Mouse (Mus musculus): ENCODE measurements around the gene Cdca4.

The Cdca4 gene

DNA sequence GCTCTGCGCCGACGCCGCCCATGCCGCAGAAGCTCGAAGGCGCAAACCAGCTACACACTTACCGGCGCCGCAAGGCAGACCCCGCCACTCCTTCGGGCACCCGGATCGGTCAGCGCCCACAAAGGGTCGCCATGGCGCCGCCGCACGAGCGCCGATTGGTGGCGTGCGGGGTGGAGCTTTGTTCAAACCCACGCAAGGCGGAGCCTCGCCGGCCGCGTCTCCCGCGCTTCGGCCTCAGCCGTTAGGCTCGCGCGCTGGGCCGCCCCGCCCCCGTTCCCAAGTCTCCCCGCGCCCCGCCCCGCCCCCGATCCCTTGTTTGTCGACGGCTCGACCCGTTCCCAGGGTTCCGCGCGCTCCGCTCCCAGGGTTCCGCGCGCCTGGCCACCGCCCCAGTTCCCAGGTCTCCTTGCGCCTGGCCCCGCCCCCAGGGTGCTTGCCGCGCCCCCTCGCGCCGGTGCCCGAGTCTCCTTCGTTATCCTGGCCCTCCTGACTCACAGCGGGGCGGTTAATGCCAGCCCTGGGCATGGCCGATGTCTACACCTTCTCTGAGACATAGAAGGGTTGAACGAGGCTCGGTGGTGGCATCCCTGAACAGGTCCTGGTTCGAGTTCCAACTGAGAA is at the start of gene Cdca4:
Cdca4 (minus strand) TSS at position 180 of the 621 bp plus-strand sequence.
- peak; percentile 98 for DNase-seq (ENCODE audit: low spot score)

DNA sequence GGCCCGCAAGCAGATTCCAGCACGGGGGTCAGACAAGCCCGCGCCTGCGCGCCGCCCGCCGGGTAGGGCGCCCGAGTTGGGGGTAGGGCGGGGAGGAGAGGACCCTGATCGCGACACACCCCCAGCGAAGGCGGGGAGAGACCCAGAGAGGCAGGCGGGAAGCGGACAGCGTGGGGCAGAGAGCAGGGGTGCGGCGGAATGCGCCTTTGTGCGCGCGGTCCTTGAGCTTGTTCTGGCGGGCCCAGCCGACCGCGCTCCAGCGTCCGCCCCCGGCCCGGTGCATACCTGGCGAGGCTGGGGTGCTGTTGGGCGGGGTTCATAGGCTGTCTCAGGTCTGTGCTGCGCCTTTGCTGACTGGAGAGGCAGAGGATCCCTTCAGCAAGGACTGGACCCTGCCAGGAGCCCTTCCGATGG is 48.4 kb upstream of the Cdca4 start:
- DNase-seq (ENCODE audit: low spot score) = no peak

GRCm38 (mm10) chr12:112877073-112877576 is 47.9 kb upstream of the Cdca4 start:
- DNase-seq (ENCODE audit: low spot score) = no peak

GRCm38 (mm10) chr12:112876332-112877072 is 47.3 kb upstream of the Cdca4 start:
- peak; percentile 40 for DNase-seq (ENCODE audit: low spot score)

DNA sequence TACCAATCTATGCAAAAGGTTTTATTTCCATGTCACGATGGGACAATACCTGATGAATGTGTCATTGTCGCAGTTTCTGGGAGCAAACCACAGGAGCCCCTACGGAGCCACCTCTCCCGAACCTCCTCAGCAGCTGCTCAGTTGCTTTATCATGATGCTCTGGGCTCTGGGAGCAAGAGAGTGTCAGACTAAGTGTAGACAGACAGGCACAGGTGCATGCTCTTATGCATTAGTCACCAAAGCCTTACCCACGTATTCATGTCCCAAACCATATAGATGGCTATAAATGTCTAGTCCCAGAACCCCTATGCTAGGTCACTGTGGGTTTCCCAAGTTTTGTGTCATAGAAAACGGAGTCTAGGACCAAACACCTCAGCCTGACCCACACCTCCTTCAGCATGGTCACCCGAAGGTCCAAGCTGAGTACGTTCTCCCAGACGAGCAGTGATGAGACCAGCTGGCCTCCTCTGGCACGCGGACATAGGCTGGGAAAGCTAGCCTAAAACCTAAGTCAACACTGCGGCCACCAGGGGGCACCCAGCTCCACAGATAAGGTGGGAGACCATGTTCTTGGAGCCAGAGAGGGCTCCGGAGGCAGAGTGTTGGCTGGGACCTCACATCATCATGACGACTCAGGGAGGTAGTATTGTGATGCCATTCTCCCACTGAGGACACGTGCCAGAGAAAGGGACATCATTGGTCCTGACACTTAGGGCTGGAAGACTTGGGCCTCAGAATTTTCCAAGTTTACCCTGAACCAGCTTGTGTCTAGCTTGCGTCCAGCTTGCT is 46.2 kb upstream of the Cdca4 start:
- peak; percentile 68 for DNase-seq (ENCODE audit: low spot score)

- DNase-seq (ENCODE audit: low spot score) = no peak
These were observed 45.0 kb upstream of the Cdca4 start for GRCm38 (mm10) chr12:112874199-112874598.

DNA sequence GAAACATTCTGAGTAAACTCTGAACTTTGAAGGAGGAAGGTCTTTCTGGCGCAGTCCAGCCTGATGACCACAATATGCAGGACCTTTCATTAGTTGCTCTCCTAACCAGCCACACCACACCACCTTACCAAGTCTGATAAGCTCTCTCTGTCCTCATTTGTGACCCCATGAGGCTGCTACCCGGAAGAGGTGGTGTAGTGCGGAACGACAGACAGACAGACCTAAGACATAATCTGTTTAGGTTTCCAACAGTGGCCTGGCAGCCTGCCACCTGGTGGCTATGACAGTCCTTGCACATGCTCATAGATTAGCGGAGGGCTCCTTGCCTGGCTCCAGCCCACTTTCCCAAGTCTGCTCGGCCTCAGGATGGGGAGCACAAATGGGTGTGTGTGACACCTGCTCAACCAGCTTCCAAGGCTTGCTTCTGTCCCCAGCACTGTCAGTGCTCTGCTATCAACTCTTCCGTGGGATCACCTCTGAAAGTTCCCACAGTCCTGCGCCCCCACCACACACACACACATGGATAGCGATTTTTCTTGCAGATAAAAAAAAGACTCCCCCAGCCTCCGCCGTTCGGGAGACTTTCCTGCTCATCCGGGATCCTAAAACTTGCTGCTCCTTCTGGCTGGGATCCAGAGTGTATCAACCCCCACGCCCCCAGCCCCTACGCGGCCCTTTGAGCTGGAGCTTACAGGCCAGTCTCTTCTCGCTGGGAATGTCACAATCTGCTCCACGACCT is 44.4 kb upstream of the Cdca4 start:
- DNase-seq (ENCODE audit: low spot score) = peak; percentile 44

GRCm38 (mm10) chr12:112872991-112873390 is 43.8 kb upstream of the Cdca4 start:
- no peak for DNase-seq (ENCODE audit: low spot score)

GRCm38 (mm10) chr12:112871272-112871671 is 42.0 kb upstream of the Cdca4 start:
- DNase-seq (ENCODE audit: low spot score) = no peak

- DNase-seq (ENCODE audit: low spot score) = no peak
These were observed 41.6 kb upstream of the Cdca4 start for GRCm38 (mm10) chr12:112870775-112871174.

GRCm38 (mm10) chr12:112869783-112870204 is 40.6 kb upstream of the Cdca4 start:
- no peak for DNase-seq (ENCODE audit: low spot score)

DNA sequence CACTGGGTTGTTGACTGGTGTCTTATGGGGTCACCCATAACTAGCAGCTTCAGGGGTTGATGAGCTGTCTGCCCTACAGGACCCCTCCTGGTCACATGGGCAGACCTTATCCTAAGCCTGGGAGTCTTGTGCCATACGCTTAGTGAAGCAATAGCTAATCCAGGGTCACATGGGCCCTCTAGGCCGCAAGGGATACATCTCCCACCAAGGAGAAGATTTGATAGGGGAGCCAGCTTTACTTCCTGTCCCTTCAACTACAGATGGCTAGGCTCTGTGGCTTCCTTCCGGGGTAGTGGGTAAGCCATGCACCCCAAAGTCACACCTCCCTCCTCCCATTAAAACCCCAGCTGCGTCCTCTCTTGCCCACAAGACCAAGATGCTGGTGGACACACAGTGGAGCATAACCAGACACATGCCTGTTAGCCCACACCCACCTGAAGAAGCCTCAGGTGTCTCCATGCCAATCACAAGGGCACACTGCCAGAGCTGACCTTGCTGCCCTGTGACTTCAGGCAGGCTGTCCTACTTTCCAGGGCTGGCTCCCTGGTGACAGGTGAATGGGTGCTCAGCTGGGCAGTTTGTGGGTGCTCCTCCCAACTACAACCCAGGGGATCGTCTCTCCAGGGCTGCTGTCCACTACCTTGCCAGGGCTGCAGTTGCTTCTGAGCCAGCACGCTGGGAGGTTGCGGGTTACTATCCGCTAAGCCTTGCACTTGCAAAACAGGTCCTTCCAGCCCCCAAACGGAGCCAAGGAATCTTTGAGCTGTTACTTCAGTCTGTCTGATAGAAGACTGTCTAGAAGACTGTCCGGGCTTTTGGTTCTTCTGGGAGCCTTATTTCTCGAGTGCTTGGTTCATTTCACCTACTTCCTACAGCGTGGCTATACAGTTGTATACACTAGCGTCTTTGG is 39.2 kb upstream of the Cdca4 start, which contains the start of gene Gpr132:
Gpr132 (minus strand) TSS at position 51 of the 910 bp plus-strand sequence.
- no peak for DNase-seq (ENCODE audit: low spot score)

DNA sequence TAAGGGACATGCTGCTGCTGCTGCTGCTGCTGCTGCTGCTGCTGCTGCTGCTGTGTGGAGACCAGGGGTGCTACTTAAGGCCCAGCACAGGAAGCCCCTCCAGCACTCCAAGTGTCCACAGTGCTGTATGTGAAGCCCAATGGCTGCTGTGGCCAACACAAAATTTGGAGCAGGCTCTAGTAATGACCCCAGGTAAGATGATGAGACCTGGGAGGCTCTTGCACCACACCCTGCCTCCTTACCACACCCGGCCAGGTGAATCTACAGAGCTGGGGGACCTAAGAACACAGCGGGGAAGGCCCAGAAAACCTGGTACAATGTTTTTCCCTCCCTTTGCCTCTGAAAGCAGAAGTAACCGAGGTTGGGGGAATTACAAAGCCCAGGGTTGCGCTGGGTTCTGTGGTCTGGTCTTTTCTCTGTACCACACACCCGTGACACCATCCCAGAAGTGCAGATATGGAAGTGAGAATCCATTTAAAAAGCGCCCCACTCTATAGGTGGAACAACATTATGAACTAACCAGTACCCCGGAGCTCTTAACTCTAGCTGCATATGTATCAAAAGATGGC is 38.0 kb upstream of the Cdca4 start:
- no peak for DNase-seq (ENCODE audit: low spot score)

- no peak for DNase-seq (ENCODE audit: low spot score)
These were observed 37.4 kb upstream of the Cdca4 start for GRCm38 (mm10) chr12:112866467-112867080.

- no peak for DNase-seq (ENCODE audit: low spot score)
These were observed 35.6 kb upstream of the Cdca4 start for GRCm38 (mm10) chr12:112864804-112865203.

GRCm38 (mm10) chr12:112861911-112862321 is 32.7 kb upstream of the Cdca4 start:
- DNase-seq (ENCODE audit: low spot score) = no peak

GRCm38 (mm10) chr12:112860765-112861164 is 31.5 kb upstream of the Cdca4 start:
- DNase-seq (ENCODE audit: low spot score) = no peak

GRCm38 (mm10) chr12:112859930-112860329 is 30.7 kb upstream of the Cdca4 start:
- no peak for DNase-seq (ENCODE audit: low spot score)

GRCm38 (mm10) chr12:112858581-112859336 is 29.5 kb upstream of the Cdca4 start:
- no peak for DNase-seq (ENCODE audit: low spot score)

Measured in c-Kit-positive CD71-positive TER-119-positive erythroid progenitor cells, embryonic 14.5 days (primary cell).